Mouse (Mus musculus) lung, embryonic 14.5 days (tissue): Measurements from ENCODE around the gene Tnrc6a. TPM values are rescaled to one million over a fixed set of nuclear protein-coding genes. Genes with fewer than 3 reads are reported as not detected.

Experiments used
- ATAC-seq: fragments of 200-750 bp; cut with Nextera tagmentation; 2 replicates; pipeline ENCODE4 v1.8.0; 2017; ENCODE audit warnings: mild to moderate bottlenecking, moderate TSS enrichment, moderate library complexity; ENCODE audit not compliant: insufficient read depth
- DNase-seq: peaks from one replicate; pipeline ENCODE4 v3.0.0-alpha.2; 2015
- H3K27ac ChIP-seq: fragments of 300-500 bp; sonication (generic); 2 replicates; pipeline ENCODE4 v1.5.1; 2014; ENCODE audit warnings: low read depth, mild to moderate bottlenecking, moderate library complexity
- H3K27me3 ChIP-seq: fragments of 300-500 bp; sonication (generic); 2 replicates; pipeline ENCODE4 v1.6.1; 2014; ENCODE audit warnings: low read length, control low read depth; ENCODE audit not compliant: insufficient read depth
- H3K36me3 ChIP-seq: fragments of 300-500 bp; sonication (generic); 2 replicates; pipeline ENCODE4 v1.6.1; 2014; ENCODE audit warnings: control low read depth; ENCODE audit not compliant: insufficient read depth
- H3K4me1 ChIP-seq: fragments of 300-500 bp; sonication (generic); 2 replicates; pipeline ENCODE4 v1.6.1; 2014; ENCODE audit warnings: antibody characterized with exemption, control low read depth; ENCODE audit not compliant: insufficient read depth
- H3K4me2 ChIP-seq: fragments of 300-500 bp; sonication (generic); 2 replicates; pipeline ENCODE4 v1.6.1; 2014; ENCODE audit warnings: mild to moderate bottlenecking
- H3K4me3 ChIP-seq: fragments of 300-500 bp; sonication (generic); 2 replicates; pipeline ENCODE4 v1.5.1; 2014; ENCODE audit warnings: low read depth, low read length
- H3K9ac ChIP-seq: fragments of 300-500 bp; sonication (generic); 2 replicates; pipeline ENCODE4 v1.6.1; 2014
- H3K9me3 ChIP-seq: fragments of 300-500 bp; sonication (generic); 2 replicates; pipeline ENCODE4 v1.6.1; 2016; ENCODE audit warnings: low read depth, low read length, control low read depth
- CTCF ChIP-seq: IDR thresholded peaks from 2 replicates; pipeline ENCODE4 v1.5.1; 2016; ENCODE audit warnings: antibody characterized with exemption, low read depth
- WGBS: fragments of 180-500 bp; shearing (Covaris S2); extraction: QIAGEN DNeasy Blood & Tissue Kit; methylation state at CpG from one replicate; pipeline ENCODE4 v1.1.7; 2014; 5-methylcytosine and 5-hydroxymethylcytosine counted together
- polyA plus RNA-seq: library from polyadenylated mRNA; unstranded; fragments of >200 nt; fragmentation: Nextera tagmentation; extraction: Ambion mirVana; gene quantifications from 2 replicates; pipeline ENCODE4 v1.2.1, GENCODE M21; 2014

The Tnrc6a gene
- polyA plus RNA-seq, 1 experiment from 2014 or later = 47.6 TPM

DNA sequence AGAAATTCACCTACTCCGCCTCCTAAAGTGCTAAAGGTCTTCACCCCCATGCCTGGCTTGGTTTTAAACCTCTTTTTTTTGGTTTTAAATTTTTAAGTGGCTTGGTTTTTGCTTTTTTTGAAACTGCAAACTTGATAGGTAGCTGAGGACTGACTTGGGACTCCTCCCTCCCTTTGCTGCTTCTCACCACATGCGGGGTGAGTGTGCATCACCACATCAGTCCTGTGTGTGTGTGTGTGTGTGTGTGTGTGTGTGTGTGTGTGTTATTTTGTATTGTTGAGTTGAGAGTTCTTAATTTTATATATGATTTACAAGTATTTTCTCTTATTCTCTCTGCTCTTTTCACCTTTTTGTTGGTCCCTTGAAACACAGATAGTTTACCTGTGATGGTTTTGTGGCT is 8.7 kb downstream of the Tnrc6a start:
- DNase-seq (no peak), ATAC-seq (no peak)
- TF ChIP-seq CTCF = no peak
- H3K4me3 ChIP-seq = no peak overlapping the region
- no peak overlapping the region for H3K9ac ChIP-seq
- H3K9me3 ChIP-seq = no peaks in the 10 kb centered on the region
- peaks cover 49% of the 10 kb centered on the region for H3K36me3 ChIP-seq
- H3K4me2 ChIP-seq = no peak overlapping the region
- no peaks in the 10 kb centered on the region for H3K27me3 ChIP-seq
- H3K4me1 ChIP-seq = peaks cover 3% of the 10 kb centered on the region; the same call in 1 of the 2 replicates
- 65% methylated on average over 2 of the region's 2 CpGs for WGBS
- no peak overlapping the region for H3K27ac ChIP-seq

DNA sequence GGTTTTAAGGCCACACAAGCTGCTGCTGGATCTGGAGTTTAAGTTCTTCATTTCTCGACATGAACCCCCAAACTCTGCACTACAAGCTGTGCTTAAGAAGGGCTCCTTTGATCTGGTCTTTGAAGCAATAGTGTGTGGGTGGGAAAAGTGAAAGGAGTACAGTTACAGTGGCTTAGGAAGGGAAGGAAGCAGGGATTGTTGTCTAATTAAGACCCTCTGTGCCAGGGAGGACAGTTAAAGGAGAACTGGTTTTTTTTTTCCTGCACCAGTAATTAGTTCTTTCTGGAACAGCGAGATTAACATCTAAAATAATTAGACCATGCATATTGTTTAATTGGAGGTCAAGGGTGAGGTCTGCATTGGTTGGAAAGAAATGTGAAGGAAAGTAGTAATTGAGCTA is 11.2 kb downstream of the Tnrc6a start:
- no peak for TF ChIP-seq CTCF
- H3K4me2 ChIP-seq = no peak overlapping the region
- peaks cover 3% of the 10 kb centered on the region; the same call in 1 of the 2 replicates for H3K4me1 ChIP-seq
- no peaks in the 10 kb centered on the region for H3K9me3 ChIP-seq
- no peak for ATAC-seq
- WGBS = 47% methylated on average over 2 of the region's 2 CpGs
- H3K36me3 ChIP-seq = peaks cover 50% of the 10 kb centered on the region
- H3K9ac ChIP-seq = no peak overlapping the region
- H3K27me3 ChIP-seq = no peaks in the 10 kb centered on the region
- no peak overlapping the region for H3K27ac ChIP-seq
- DNase-seq = no peak
- H3K4me3 ChIP-seq = no peak overlapping the region

DNA sequence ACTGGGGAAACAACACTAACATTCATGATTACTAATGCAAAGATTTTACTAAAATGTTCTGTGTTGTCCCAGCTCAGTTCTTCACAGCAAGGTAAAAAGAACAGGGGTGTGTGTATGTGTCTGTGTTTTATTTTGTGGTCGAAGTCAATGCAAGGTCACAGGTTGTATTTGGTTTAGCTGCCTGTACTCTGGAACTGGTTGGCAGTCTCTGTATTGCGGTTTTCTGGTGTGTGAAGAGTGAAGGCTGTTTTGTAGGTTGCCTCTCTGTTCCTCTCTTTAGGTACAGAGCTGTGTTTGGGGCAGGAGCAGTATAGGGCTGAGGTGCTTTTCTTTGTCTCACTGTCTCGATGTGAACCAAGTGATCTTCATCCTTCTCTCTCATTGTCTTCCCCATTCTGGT is 12.0 kb downstream of the Tnrc6a start:
- no peaks in the 10 kb centered on the region for H3K27me3 ChIP-seq
- H3K4me2 ChIP-seq = no peak overlapping the region
- peaks cover 3% of the 10 kb centered on the region; the same call in 1 of the 2 replicates for H3K4me1 ChIP-seq
- no peak overlapping the region for H3K9ac ChIP-seq
- no peak for DNase-seq
- ATAC-seq = no peak
- WGBS = 77% methylated on average over 3 of the region's 3 CpGs
- peaks cover 45% of the 10 kb centered on the region for H3K36me3 ChIP-seq
- no peaks in the 10 kb centered on the region for H3K9me3 ChIP-seq
- no peak overlapping the region for H3K4me3 ChIP-seq
- no peak overlapping the region for H3K27ac ChIP-seq
- no peak for TF ChIP-seq CTCF

DNA sequence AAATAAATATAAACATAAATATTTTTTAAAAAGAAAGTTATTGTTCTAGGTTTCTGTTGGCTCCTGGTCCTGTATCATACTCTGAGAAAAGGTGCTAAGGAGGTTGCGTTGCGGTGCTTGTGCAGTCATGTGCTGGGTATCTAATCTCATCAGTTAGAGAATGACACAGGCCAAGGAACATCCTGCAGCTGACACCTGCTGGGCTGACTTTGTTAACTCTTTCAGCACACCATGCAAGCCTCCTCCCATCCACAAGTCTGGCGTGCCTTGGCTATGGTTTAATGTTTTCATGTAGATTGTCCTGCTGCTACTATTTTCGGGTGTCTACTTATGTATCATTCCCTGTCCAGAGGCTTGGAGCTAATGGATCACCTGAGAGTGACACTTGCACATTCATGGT is 14.3 kb downstream of the Tnrc6a start:
- H3K36me3 ChIP-seq = peaks cover 40% of the 10 kb centered on the region
- no peaks in the 10 kb centered on the region for H3K9me3 ChIP-seq
- no peak for TF ChIP-seq CTCF
- H3K27me3 ChIP-seq = no peaks in the 10 kb centered on the region
- no peak overlapping the region for H3K9ac ChIP-seq
- no peak overlapping the region for H3K27ac ChIP-seq
- H3K4me1 ChIP-seq = peaks cover 3% of the 10 kb centered on the region; the same call in 1 of the 2 replicates
- H3K4me2 ChIP-seq = no peak overlapping the region
- ATAC-seq (no peak), DNase-seq (no peak)
- 83% methylated on average over 4 of the region's 4 CpGs for WGBS
- H3K4me3 ChIP-seq = no peak overlapping the region

DNA sequence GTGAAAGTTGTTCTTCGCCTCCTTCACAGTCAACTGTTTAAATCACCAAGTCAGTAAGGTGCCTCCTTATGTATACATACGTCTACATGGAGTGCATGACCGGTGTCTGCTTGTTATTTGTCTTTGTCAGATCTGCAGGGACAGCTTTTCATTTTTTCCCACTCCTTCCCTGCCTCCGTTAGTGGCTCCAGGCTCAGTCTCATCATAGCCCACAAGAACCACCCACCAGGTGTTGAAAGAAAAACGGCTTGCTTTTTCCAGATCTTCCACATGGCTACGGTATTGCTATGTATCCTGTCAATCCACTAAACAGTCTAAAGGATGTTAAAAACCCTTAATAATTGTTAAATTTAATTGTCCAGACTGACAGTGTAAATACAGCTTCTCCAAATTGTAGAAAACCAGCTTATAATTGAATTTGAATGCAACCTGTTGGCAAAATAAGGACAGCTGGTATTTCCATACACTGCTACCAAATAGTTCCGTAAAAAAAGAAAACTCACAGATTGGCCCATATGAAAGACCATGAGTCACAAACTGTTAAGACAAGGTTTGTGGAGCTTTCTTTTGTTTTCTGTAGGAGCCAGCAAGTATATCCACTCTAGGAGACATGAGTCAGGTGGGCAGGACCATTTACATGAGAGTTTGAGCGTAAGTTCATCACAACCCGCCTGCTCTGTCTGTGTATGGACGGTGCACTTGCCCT is 22.6 kb downstream of the Tnrc6a start:
- no peaks in the 10 kb centered on the region for H3K27me3 ChIP-seq

GRCm38 (mm10) chr7:123147787-123148186 is 24.1 kb downstream of the Tnrc6a start:
- Histone ChIP-seq H3K4me2 (no peak overlapping the region), H3K4me1 (no peaks in the 10 kb centered on the region), H3K27ac (no peak overlapping the region), H3K27me3 (no peaks in the 10 kb centered on the region), H3K9ac (no peak overlapping the region), H3K9me3 (no peaks in the 10 kb centered on the region), H3K36me3 (peaks cover 37% of the 10 kb centered on the region), H3K4me3 (no peak overlapping the region)
- TF ChIP-seq CTCF = no peak
- WGBS = 94% methylated on average over 2 of the region's 2 CpGs
- no peak for DNase-seq
- ATAC-seq = no peak

More for the DNA sequence above, 22.6 kb downstream of the Tnrc6a start:
- DNase-seq (no peak), ATAC-seq (no peak)
- no peaks in the 10 kb centered on the region for H3K9me3 ChIP-seq
- WGBS = 76% methylated on average over 10 of the region's 10 CpGs
- no peaks in the 10 kb centered on the region for H3K4me1 ChIP-seq
- H3K4me2 ChIP-seq = no peak overlapping the region
- no peak overlapping the region for H3K9ac ChIP-seq
- no peak for TF ChIP-seq CTCF
- no peak overlapping the region for H3K4me3 ChIP-seq
- H3K27ac ChIP-seq = no peak overlapping the region
- peaks cover 33% of the 10 kb centered on the region for H3K36me3 ChIP-seq

DNA sequence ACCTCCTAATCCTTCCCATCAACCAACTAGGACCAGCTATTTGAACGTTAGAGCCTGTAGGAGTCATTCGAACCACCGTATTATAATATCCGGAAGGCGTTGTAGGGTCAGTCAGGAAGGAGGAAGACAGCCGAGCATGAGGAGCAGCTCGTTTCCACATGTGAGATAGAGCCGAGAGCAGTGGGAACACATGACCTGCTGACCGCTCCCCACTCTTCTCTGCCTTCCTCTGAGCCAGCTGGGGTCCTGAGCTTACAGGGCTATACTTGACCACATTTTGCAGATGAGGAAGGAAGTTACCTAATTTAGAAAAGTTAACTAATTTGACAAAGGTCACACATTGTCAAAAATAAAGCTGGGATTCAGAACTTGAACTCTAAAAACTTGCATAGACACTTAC is 25.2 kb downstream of the Tnrc6a start:
- Histone ChIP-seq H3K4me2 (no peak overlapping the region), H3K27me3 (no peaks in the 10 kb centered on the region), H3K9ac (no peak overlapping the region), H3K4me3 (no peak overlapping the region), H3K36me3 (peaks cover 46% of the 10 kb centered on the region), H3K4me1 (no peaks in the 10 kb centered on the region), H3K27ac (no peak overlapping the region), H3K9me3 (no peaks in the 10 kb centered on the region)
- ATAC-seq (no peak), DNase-seq (no peak)
- WGBS = 81% methylated on average over 9 of the region's 9 CpGs
- no peak for TF ChIP-seq CTCF
